Mouse (Mus musculus) gastrocnemius, adult 2 months (tissue): ENCODE data around the gene Cbarp. TPM values are rescaled to one million over a fixed set of nuclear protein-coding genes. Genes with fewer than 3 reads are reported as not detected.

Experiments used
- DNase-seq: peaks from one replicate; pipeline ENCODE4 v3.0.0; 2022
- H3K27ac ChIP-seq: fragments of 200-600 bp; 2 replicates; pipeline ENCODE4 v1.8.1; 2022; ENCODE audit warnings: mild to moderate bottlenecking
- H3K4me3 ChIP-seq: fragments of 200-600 bp; 2 replicates; pipeline ENCODE4 v1.8.1; 2022; ENCODE audit warnings: mild to moderate bottlenecking, moderate library complexity
- CTCF ChIP-seq: fragments of 200-600 bp; IDR thresholded peaks from 2 replicates; pipeline ENCODE4 v1.8.1; 2022; ENCODE audit warnings: antibody characterized with exemption, mild to moderate bottlenecking, moderate library complexity
- intact Hi-C: fragments of 180-260 bp; cut with DNase I; formaldehyde crosslinking; loops from one replicate; pipeline ENCODE4 v1.15.1; 2025
- total RNA-seq, 2 experiments: library from RNA; stranded (reverse); gene quantifications; 2 replicates each; pipeline ENCODE4 v1.2.3; 2021

Cbarp gene
- total RNA-seq, 2 experiments from 2014 or later, result 1.8 to 2.3 TPM

DNA sequence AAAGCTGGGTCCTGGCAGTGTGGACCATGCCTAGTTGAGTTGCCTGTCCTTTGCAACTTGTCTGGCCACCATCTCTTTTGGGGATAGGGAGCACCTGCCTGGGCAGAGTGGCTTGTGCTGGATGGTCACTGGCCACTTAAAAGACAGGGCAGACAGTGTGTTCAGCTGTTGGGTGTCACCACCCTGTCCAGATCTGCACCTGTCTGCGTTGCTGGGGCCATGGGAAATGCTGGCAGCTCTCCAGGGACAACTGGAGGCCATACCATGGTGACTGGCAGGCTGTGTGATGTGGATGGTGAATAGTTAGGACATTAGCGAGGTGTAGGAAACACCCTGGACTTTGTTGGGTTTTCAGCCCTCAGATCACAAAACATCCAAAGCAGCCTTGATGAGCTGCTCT is 20.5 kb downstream of the Cbarp start:
- intact Hi-C loops, result no loop called here

DNA sequence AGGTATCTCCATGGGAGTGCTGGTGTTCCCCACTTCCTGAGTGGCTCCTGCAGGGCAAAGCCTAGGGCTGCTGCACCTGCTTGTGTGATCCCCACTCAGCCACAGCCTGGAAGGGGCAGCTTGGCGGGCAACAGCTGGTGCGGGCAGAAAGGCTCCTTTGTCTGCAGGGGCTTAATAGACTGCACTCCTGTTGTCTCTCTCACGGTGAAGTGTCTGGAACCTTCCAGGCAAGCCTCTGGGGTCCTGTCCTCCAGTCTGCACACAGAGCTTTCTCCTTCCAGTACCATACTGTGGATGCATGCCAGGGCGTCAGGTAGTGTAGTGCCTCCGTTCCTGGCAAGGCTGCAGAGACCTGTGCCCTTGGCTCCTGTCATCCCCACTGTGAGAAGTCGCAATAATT is 22.1 kb downstream of the Cbarp start:
- peak overlapping the region; percentile 96 for H3K27ac ChIP-seq
- TF ChIP-seq CTCF, result no peak
- intact Hi-C loops, result loop anchor here (2.0 kb wide), 1 partner anchor 20 kb away; the partner anchor contains the start of gene Atp5d
- no peak for DNase-seq
- H3K4me3 ChIP-seq, result peak overlapping the region; percentile 100

More for the DNA sequence above, 20.5 kb downstream of the Cbarp start:
- Histone ChIP-seq H3K27ac (peak overlapping the region; percentile 96), H3K4me3 (peak overlapping the region; percentile 100)
- TF ChIP-seq CTCF, result no peak
- peak; percentile 79 for DNase-seq

- no peak for DNase-seq
- Histone ChIP-seq H3K4me3 (peak overlapping the region; percentile 100), H3K27ac (peak overlapping the region; percentile 96)
- TF ChIP-seq CTCF, result no peak
- intact Hi-C loops, result loop anchor here (2.0 kb wide), 1 partner anchor 21 kb away; the partner anchor contains the start of gene Atp5d
Measured at GRCm38 (mm10) chr10:80117736-80118135, 22.9 kb downstream of the Cbarp start.

DNA sequence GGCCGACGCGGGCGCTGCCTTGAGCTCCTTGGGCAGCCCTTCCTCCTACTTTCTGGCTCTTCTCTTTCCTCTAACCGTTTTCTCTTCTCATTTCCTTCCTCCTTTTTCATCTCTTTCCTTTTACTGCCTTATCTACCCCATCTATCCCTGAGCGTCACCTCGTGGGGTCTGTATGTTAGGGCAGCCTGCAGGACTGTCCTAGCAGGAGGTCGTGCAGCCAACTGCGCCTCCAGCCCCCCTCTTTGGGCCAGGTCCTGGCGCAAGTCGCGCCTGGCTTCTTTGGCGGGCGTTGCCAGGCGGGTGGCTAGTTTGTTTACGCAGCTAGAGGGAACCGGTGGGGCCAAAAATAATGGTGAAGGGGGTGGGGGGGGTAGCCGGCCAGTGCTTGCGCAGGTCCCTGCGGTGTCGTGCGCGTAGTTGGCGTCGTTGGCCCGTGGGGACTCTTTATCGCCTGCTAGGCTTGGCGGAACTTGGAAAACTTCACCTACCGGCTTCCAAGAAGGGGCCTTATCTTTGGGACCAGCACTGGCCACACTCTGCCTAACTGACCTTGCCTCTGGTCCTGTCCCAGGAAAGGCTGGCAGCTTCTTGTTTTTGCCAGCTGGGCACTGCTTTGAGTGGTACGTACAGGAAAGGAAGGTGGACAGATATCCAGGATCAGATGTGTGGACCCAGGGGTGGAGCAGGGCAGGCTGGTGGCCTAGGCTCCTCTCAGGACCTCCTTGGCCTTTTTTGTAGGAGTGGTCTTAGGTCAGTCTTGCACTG is 23.5 kb downstream of the Cbarp start:
- peak; percentile 91 for DNase-seq
- H3K4me3 ChIP-seq, result peak overlapping the region; percentile 100
- peak; percentile 34 for TF ChIP-seq CTCF
- H3K27ac ChIP-seq, result peak overlapping the region; percentile 96
- intact Hi-C loops, result no loop called here

- H3K4me3 ChIP-seq, result peak overlapping the region; percentile 100
- peak; percentile 56 for DNase-seq
- no peak for TF ChIP-seq CTCF
- peak overlapping the region; percentile 96 for H3K27ac ChIP-seq
- intact Hi-C loops, result no loop called here
Measured at GRCm38 (mm10) chr10:80116563-80116926, 24.1 kb downstream of the Cbarp start.

GRCm38 (mm10) chr10:80115944-80116335 is 24.7 kb downstream of the Cbarp start:
- TF ChIP-seq CTCF, result no peak
- peak overlapping the region; percentile 96 for H3K27ac ChIP-seq
- peak overlapping the region; percentile 100 for H3K4me3 ChIP-seq
- DNase-seq, result no peak
- intact Hi-C loops, result loop anchor here (1.0 to 2.0 kb wide), 3 partner anchors 25 to 129 kb away; partner anchors contain the start of gene Polr2e

DNA sequence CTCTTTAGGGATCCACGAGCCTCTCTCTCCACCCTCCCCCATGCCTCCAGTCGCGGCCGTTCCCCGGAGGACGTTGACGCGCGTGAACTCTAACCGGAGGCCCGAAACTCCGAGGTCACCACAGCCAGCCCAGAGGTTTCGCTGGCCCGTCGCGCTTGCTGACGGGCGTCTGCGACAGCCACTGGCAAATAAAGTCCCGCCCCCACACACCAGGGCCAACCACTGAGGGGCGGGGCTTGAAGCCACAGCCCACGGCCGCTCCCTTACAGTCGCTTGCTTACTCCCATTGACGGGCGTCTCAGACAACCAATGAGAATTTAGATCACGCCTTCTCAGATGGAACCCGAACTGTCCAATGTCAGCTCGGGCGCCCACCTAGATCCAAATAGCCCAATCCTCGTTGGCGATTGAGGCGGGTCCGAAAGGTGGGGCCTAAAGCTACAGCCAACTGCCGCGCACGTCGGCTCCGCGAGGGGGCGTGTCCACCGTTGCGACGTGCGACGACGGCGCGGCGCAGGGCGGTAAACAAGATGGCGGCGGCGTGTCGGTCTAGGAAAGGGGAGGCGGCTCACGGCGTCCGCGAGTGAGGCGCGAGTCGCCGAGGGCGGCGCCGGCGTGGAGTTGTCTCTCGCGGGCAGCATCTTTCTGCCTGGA is 25.2 kb downstream of the Cbarp start, which contains the start of gene Stk11:
TSS of gene Stk11 (plus strand) at position 514 of the 654 bp plus-strand sequence.
- peak; percentile 99 for DNase-seq
- Histone ChIP-seq H3K4me3 (peak within 1 kb of the TSS; percentile 100), H3K27ac (peak within 1 kb of the TSS; percentile 99)
- intact Hi-C loops, result loop anchor here (1.0 to 2.0 kb wide), 3 partner anchors 26 to 129 kb away; partner anchors contain the start of gene Polr2e
- peak; percentile 5; the same call in 1 of the 2 replicates for TF ChIP-seq CTCF

DNA sequence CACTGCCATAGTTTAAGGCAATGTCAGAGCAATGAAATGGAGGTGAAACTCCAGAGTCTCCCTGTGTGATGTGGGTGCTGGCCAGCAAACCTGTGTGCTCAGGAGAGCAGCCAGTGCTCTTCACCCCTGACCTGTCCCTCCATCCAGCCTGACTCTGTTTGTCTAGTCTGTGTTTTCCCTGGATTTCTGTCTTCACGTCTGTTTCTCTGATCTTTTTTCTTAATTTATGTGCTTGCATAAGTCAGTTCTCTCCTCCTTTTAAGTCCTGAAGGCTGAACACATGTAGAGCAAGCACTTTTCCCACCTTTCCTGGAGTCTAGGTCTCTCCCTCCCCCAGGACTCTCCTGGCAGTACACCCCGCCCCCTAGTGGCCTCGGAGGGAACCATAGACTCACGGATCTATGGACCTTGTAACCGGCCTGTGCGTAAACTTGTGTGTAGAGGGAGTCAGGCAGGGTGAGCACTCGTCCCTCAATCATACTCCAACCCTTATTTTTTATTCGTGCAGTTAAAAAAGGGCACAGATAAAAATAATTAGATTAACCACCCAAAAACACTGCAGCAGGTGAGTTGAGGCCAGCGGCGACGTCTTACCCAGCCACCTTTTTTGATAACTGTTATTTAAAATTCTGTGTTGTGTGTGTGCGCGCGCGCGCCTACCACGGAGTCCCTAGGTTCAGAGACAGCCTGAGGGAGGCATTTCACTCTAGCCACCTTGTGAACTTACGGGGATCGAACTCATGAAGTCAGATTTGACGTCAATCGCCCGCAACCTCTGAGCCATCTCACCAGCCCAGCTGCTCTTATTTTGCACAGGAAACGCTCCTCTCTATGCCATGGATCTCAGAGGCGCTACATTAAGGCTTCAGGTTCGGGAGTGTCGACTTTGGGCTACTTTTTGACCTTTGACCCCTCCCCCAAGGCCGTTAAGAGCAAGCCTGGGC is 26.0 kb downstream of the Cbarp start:
- peak overlapping the region; percentile 99 for H3K27ac ChIP-seq
- DNase-seq, result peak; percentile 94
- TF ChIP-seq CTCF, result peak; percentile 99
- intact Hi-C loops, result loop anchor here (1.0 to 5.0 kb wide), 5 partner anchors 27 to 128 kb away; partner anchors contain the start of gene Polr2e
- peak overlapping the region; percentile 100 for H3K4me3 ChIP-seq

DNA sequence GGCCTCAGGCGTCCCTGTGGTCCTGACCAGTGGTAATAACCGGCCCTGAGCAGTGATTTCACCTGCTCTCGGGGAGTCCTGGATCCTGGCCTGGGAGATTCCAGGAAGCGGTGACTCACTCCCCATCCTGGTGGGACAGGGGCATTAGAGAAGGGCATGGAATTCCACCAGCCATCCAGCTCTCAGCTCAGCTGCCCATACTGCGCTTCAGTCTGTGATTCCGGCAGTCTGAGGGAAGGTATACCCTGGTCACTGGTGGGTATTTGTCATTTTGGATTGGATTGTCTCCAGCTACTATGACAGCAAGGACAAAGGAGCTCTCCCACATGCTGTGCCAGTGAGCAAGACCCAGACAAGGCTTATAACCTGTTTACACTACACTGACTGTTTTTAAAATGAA is 33.0 kb downstream of the Cbarp start:
- TF ChIP-seq CTCF, result no peak
- Histone ChIP-seq H3K4me3 (no peak overlapping the region), H3K27ac (peak overlapping the region; percentile 12; the same call in 1 of the 2 replicates)
- intact Hi-C loops, result no loop called here
- no peak for DNase-seq

- no peak overlapping the region for H3K4me3 ChIP-seq
- DNase-seq, result no peak
- TF ChIP-seq CTCF, result no peak
- H3K27ac ChIP-seq, result no peak overlapping the region
- intact Hi-C loops, result no loop called here
Measured at GRCm38 (mm10) chr10:80105926-80106325, 34.7 kb downstream of the Cbarp start.

GRCm38 (mm10) chr10:80105460-80105859 is 35.2 kb downstream of the Cbarp start, which contains the start of gene Sbno2:
Gene Sbno2 (minus strand): TSS chr10:80105571.
- Histone ChIP-seq H3K4me3 (no peak within 1 kb of the TSS), H3K27ac (no peak within 1 kb of the TSS)
- DNase-seq, result no peak
- intact Hi-C loops, result no loop called here
- TF ChIP-seq CTCF, result no peak

DNA sequence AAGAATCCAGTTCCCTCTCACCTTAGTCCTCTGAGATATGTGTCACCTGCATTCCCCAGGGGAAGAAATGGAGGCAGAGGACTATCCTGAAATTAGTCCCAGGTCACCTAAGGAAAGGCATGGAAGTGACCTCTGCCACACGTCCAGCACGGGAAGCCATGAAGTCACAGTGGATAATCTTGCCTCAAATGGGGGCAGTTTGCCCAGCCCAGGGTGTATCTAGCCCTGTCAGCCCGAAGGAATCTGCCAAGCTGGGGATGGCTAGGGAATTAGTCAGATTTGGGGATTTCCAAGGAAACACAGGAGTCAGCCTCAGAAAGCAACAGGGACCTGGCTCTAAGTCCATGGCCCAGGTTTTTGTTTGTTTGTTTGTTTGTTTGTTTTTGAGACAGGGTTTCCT is 36.5 kb downstream of the Cbarp start:
- no peak overlapping the region for H3K4me3 ChIP-seq
- intact Hi-C loops, result no loop called here
- no peak overlapping the region for H3K27ac ChIP-seq
- DNase-seq, result no peak
- no peak for TF ChIP-seq CTCF
